Mouse (Mus musculus): ENCODE measurements at regions not wholly inside any gene's neighbourhood (a gene's known extent, or its start where the extent isn't known, plus 50 kb on each side); places are given as distances from the start of the nearest gene placed in this dataset.

DNA sequence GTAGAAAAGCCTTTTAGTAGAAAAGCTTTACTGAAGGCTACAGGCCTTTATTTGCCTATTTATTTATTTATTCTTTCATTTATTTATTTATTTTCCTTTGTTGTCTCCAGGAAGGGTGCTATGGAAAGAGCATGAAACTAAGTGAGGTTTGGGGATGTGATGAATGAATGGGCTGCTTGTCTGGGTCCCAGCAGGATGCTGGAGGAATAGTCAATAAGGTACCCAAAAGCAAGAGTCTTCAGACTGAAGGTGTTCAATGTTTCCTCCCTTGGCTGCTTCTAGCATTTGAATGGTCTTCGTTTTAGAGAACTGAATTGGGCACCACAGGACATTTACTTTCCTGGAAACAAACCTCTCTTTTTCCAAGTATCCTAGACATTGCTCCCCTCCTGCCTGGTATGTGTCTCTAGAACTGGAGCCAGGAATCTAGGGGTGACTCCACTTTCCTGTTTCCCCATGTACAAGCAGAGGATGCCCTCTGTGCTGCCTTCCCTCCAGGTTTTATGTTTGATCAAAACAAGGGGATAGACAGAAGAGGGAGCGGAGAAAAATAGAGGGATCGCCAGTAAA is 444.5 kb upstream of the Gm6657 start:
- TF ChIP-seq POLR2A (IDR thresholded peaks at IDR 0.05; ENCODE audit: low read depth, low read length) (no peak), CTCF (IDR thresholded peaks at IDR 0.05; ENCODE audit: borderline replicate concordance, insufficient read depth, low read length) (no peak)
